Mouse (Mus musculus) bone marrow macrophage, adult 2 months (primary cell): Measurements from ENCODE around the gene Carf.

Experiments
- CTCF ChIP-seq: IDR thresholded peaks from 2 replicates; pipeline ENCODE4 v1.5.1; 2012; ENCODE audit warnings: low read depth, mild to moderate bottlenecking, low read length, moderate library complexity
- POLR2A ChIP-seq: IDR thresholded peaks from 2 replicates; pipeline ENCODE4 v1.6.1; 2012; ENCODE audit warnings: mild to moderate bottlenecking, low read depth, low read length, borderline replicate concordance

DNA sequence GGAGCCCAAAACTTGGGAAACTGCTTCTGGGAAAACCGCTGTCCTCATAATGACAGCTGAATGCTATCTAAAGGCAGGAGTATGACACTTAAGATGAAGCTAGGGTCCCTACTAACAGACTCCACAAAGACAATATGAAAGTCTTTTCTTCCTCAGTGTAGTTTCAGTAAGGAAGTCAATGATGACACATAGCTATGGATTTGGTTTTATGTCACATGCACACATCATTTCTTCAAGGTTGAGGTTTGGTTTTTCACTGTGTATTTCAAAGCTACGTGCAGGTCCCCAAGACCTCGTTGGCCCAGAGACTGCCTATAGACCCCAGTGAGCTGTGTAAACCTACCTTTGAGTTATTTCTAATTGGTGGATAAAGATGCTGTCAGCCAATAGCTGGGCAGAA lies 75.1 kb downstream of the Carf start:
- TF ChIP-seq CTCF, result no peak
- TF ChIP-seq POLR2A, result no peak
